Mouse (Mus musculus): ENCODE measurements at regions not wholly inside any gene's neighbourhood (a gene's known extent, or its start where the extent isn't known, plus 50 kb on each side); places are given as distances from the start of the nearest gene placed in this dataset.

DNA sequence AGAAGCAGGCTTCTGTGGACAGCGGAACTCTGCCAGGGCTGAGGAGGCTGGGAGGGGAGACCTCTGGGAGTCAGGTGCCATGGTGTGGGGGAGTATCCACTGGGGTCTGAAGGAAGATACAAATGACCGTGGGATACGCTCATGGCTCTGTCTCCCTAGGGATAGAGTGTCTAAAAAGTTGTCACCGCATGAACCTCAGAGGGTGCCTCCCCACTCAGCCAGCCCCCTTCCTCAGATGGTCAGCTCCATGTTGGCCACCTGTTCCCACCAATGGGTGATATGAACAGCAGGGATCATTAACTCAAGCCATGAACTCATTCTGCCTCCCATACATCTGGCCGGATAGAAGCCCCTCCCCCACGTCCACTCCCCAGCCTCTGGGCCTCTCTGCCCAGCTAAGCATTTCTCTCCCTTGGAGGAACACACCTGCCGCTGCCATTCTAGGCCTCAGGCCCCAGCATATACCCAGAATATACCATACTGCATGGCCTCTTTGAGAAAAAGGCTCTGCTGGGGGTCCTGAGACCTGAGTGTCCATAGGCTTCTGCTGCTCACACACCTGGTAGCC is 134.1 kb upstream of the Lhx1 start:
- TF ChIP-seq GATA1 (IDR thresholded peaks at IDR 0.05; ENCODE audit: borderline replicate concordance, low read length): no peak
- no peak for TF ChIP-seq FLI1 (IDR thresholded peaks at IDR 0.05; ENCODE audit: low read length)

All from megakaryocyte, embryonic 14.5 days (primary cell).